Mouse (Mus musculus) liver, postnatal 0 days (tissue): Measurements from ENCODE around the gene Zfp882.
"Not testable (repeated sequence)": the region's sequence is repeated elsewhere in the genome, so short reads cannot be mapped to it uniquely, and the experiment has no call there.

Experiments used
- CTCF ChIP-seq: sonication (generic); IDR thresholded peaks from 2 replicates; pipeline ENCODE4 v1.5.1; 2016; ENCODE audit warnings: antibody characterized with exemption, low read depth
- EP300 ChIP-seq: IDR thresholded peaks from 2 replicates; pipeline ENCODE4 v1.6.1; 2016; ENCODE audit warnings: antibody characterized with exemption, low read depth, mild to moderate bottlenecking

- not testable (repeated sequence) for TF ChIP-seq CTCF, EP300
Measured at GRCm38 (mm10) chr8:71952961-71953700, 44.7 kb downstream of the Zfp882 start.
